23 mouse cellular contexts compared by ENCODE assay signal in genomic region chr3:152160607-152161006, GRCm38 (mm10). TPM values are rescaled to one million over a fixed set of nuclear protein-coding genes. Genes with fewer than 3 reads are reported as not detected.
DNase-seq lines count a peak whose midpoint lies in the region; ATAC-seq and TF ChIP-seq lines count a peak whose summit lies in the region.
"Had no signal": no experiment of that assay in that cellular context is flagged by ENCODE, and none has a peak within 500 bp of the region (broad histone marks: within the 10 kb centered on the region; RNA-seq: fewer than 3 reads in every experiment).

No protein-coding gene starts in this region.

- H3K9ac ChIP-seq in heart, embryonic 12.5 days = no peak overlapping the region
- no peak overlapping the region for H3K9ac ChIP-seq in lung, postnatal 0 days (replicated peaks; ENCODE audit: low read depth)
- H3K9ac ChIP-seq: forebrain, embryonic 13.5 days; hindbrain, embryonic 12.5 days; lung, embryonic 14.5 days; stomach, embryonic 15.5 days had no signal

- no peak for TF ChIP-seq EP300 in lung, postnatal 0 days (IDR thresholded peaks at IDR 0.05)

- H3K36me3 ChIP-seq in heart, embryonic 12.5 days = no peaks in the 10 kb centered on the region
- no peaks in the 10 kb centered on the region for H3K36me3 ChIP-seq in lung, postnatal 0 days (ENCODE audit: insufficient read depth, low read length)
- H3K36me3 ChIP-seq: embryonic facial prominence, embryonic 10.5 days; G1E; hindbrain, embryonic 12.5 days; stomach, embryonic 15.5 days had no signal

- 63% methylated on average over 4 of the region's 4 CpGs for WGBS in heart, embryonic 12.5 days
- 40% methylated on average over 4 of the region's 4 CpGs for WGBS in lung, postnatal 0 days

- no peak overlapping the region for H3K27ac ChIP-seq in heart, embryonic 12.5 days (ENCODE audit: poor library complexity, severe bottlenecking)
- H3K27ac ChIP-seq in lung, postnatal 0 days (ENCODE audit: low read length) = peak overlapping the region; percentile 11; the same call in 1 of the 2 replicates
- H3K27ac ChIP-seq: embryonic facial prominence, embryonic 10.5 days; forebrain, embryonic 13.5 days; hindbrain, embryonic 12.5 days; stomach, embryonic 15.5 days had no signal

- ATAC-seq in heart, embryonic 12.5 days (ENCODE audit: insufficient number of reproducible peaks, low FRiP score) = no peak
- ATAC-seq in lung, postnatal 0 days = peak; percentile 58
- ATAC-seq in erythroid progenitor cell, adult 5-6 weeks (replicated peaks; ENCODE audit: low FRiP score, poor library complexity, severe bottlenecking) = peak; percentile 65
- 0 out of 2 replicates have a peak, but pooled peaks have one; percentile 33 for ATAC-seq in megakaryocyte progenitor cell, adult 5-6 weeks (replicated peaks; ENCODE audit: poor library complexity)
- ATAC-seq: activated CD4-positive, CD25-positive, alpha-beta regulatory T cell, adult 4 months; CD4-positive, CD25-positive, alpha-beta regulatory T cell, adult 4 months; forebrain, embryonic 13.5 days had no signal

- no peaks in the 10 kb centered on the region for H3K9me3 ChIP-seq in heart, embryonic 12.5 days (replicated peaks)
- no peaks in the 10 kb centered on the region for H3K9me3 ChIP-seq in lung, postnatal 0 days (ENCODE audit: low read length)
- H3K9me3 ChIP-seq: embryonic facial prominence, embryonic 10.5 days; forebrain, embryonic 13.5 days; G1E; hindbrain, embryonic 12.5 days; stomach, embryonic 15.5 days had no signal

- H3K4me1 ChIP-seq in heart, embryonic 12.5 days (replicated peaks) = peaks cover 22% of the 10 kb centered on the region
- H3K4me1 ChIP-seq in lung, postnatal 0 days (ENCODE audit: insufficient read depth, low read depth, low read length) = no peaks in the 10 kb centered on the region; the same call in 1 of the 2 replicates

- H3K27me3 ChIP-seq in heart, embryonic 12.5 days (replicated peaks) = no peaks in the 10 kb centered on the region
- 0 out of 2 replicates have a peak, but pooled peaks cover 3% of the 10 kb centered on the region for H3K27me3 ChIP-seq in lung, postnatal 0 days (replicated peaks; ENCODE audit: insufficient read depth, low read length)
- H3K27me3 ChIP-seq: stomach, embryonic 15.5 days had no signal

- H3K4me3 ChIP-seq in heart, embryonic 12.5 days = no peak overlapping the region
- no peak overlapping the region for H3K4me3 ChIP-seq in lung, postnatal 0 days (ENCODE audit: low read depth, low read length)
- H3K4me3 ChIP-seq: embryonic facial prominence, embryonic 10.5 days; forebrain, embryonic 13.5 days; hindbrain, embryonic 12.5 days; myocyte; stomach, embryonic 15.5 days had no signal

- TF ChIP-seq CTCF in lung, postnatal 0 days (IDR thresholded peaks at IDR 0.05) = no peak

- H3K4me2 ChIP-seq in heart, embryonic 12.5 days = no peak overlapping the region
- H3K4me2 ChIP-seq in lung, postnatal 0 days (replicated peaks; ENCODE audit: low read depth, low read length) = no peak overlapping the region
- H3K4me2 ChIP-seq: forebrain, embryonic 13.5 days; heart, embryonic 11.5 days; hindbrain, embryonic 12.5 days; lung, embryonic 14.5 days; stomach, embryonic 15.5 days had no signal

- DNase-seq in heart, adult 11 months = peak; percentile 50
- peak; percentile 21 for DNase-seq in lung, postnatal 0 days (ENCODE audit: low spot score)
- DNase-seq in lung, postnatal 4 days = no peak
- DNase-seq in right cerebral cortex, postnatal 36 days (ENCODE audit: low spot score in 2 of 2) = no peak
- DNase-seq in adrenal gland, adult 2 months = no peak
- DNase-seq: cerebellum, adult 8-10 months; gastrocnemius, postnatal 36 days; heart, postnatal 14 days; lung, embryonic 14.5 days; midbrain, embryonic 14.5 days; thymus, postnatal 25 days had no signal

RNA-seq across cellular contexts. Expression of gene Gipc2, which starts 5.4 kb away (rescaled TPM):
- polyA plus RNA-seq in heart, embryonic 12.5 days (2016; fragmentation: Nextera tagmentation; extraction: Ambion mirVana) = 1.3 and 4.5 TPM in 2 replicates
- polyA plus RNA-seq in lung, postnatal 0 days (2015; fragmentation: Nextera tagmentation; extraction: Ambion mirVana) = 86.3 and 107 TPM in 2 replicates
- total RNA-seq in erythroid progenitor cell, adult 5-6 weeks (2015; ENCODE audit: low replicate concordance) = not detected in 2 replicates
- total RNA-seq in erythroid progenitor cell, adult 5-6 weeks (2017; ENCODE audit: low replicate concordance) = not detected in 2 replicates
- 0.22 TPM in 1 of 2 replicates, not detected in the other for total RNA-seq in megakaryocyte progenitor cell, adult 5-6 weeks (2015)
- not detected in 2 replicates for total RNA-seq in megakaryocyte progenitor cell, adult 5-6 weeks (2017)
- total RNA-seq in adrenal gland, adult 2 months (2021) = 1 to 10 TPM in 1 of 2 experiments, under 1 TPM in 1; 0.52 to 1.1 TPM
- 0.11 and 0.20 TPM in 2 replicates for polyA plus RNA-seq in adrenal gland, adult 2 months (2012; rRNA removed)
- polyA plus RNA-seq: activated CD4-positive, CD25-positive, alpha-beta regulatory T cell, adult 4 months; CD4-positive, CD25-positive, alpha-beta regulatory T cell, adult 4 months; G1E had no signal

RNA-seq across cellular contexts. Expression of gene Dnajb4, which starts 49.5 kb away (rescaled TPM):
- 53.0 and 56.3 TPM in 2 replicates for polyA plus RNA-seq in heart, embryonic 12.5 days (2016; fragmentation: Nextera tagmentation; extraction: Ambion mirVana)
- 54.0 and 58.7 TPM in 2 replicates for polyA plus RNA-seq in lung, postnatal 0 days (2015; fragmentation: Nextera tagmentation; extraction: Ambion mirVana)
- total RNA-seq in erythroid progenitor cell, adult 5-6 weeks (2015; ENCODE audit: low replicate concordance) = 106 and 107 TPM in 2 replicates
- 101 and 164 TPM in 2 replicates for total RNA-seq in erythroid progenitor cell, adult 5-6 weeks (2017; ENCODE audit: low replicate concordance)
- 37.8 and 37.9 TPM in 2 replicates for total RNA-seq in megakaryocyte progenitor cell, adult 5-6 weeks (2015)
- 39.3 and 43.5 TPM in 2 replicates for total RNA-seq in megakaryocyte progenitor cell, adult 5-6 weeks (2017)
- total RNA-seq in adrenal gland, adult 2 months (2021) = 10 to 100 TPM; 44.1 to 63.9 TPM
- polyA plus RNA-seq in adrenal gland, adult 2 months (2012; rRNA removed) = 4.1 and 4.4 TPM in 2 replicates

RNA-seq across cellular contexts. Expression of gene Fubp1, which starts 49.6 kb away (rescaled TPM):
- 142 and 146 TPM in 2 replicates for polyA plus RNA-seq in heart, embryonic 12.5 days (2016; fragmentation: Nextera tagmentation; extraction: Ambion mirVana)
- polyA plus RNA-seq in lung, postnatal 0 days (2015; fragmentation: Nextera tagmentation; extraction: Ambion mirVana) = 74.9 and 95.5 TPM in 2 replicates
- total RNA-seq in erythroid progenitor cell, adult 5-6 weeks (2015; ENCODE audit: low replicate concordance) = 152 and 157 TPM in 2 replicates
- total RNA-seq in erythroid progenitor cell, adult 5-6 weeks (2017; ENCODE audit: low replicate concordance) = 169 and 197 TPM in 2 replicates
- 149 and 188 TPM in 2 replicates for total RNA-seq in megakaryocyte progenitor cell, adult 5-6 weeks (2015)
- 204 and 275 TPM in 2 replicates for total RNA-seq in megakaryocyte progenitor cell, adult 5-6 weeks (2017)
- 100 to 1,000 TPM; 118 to 137 TPM for total RNA-seq in adrenal gland, adult 2 months (2021)
- polyA plus RNA-seq in adrenal gland, adult 2 months (2012; rRNA removed) = 71.8 and 97.5 TPM in 2 replicates

Comparison
In these comparisons a context has a peak if more than half of its experiments do, and no peak if none do; other contexts are left out.
1. DNase-seq: peak in heart, adult 11 months (single experiment) and lung, postnatal 0 days (single experiment); none in lung, postnatal 4 days (0 of 2), right cerebral cortex, postnatal 36 days (0 of 2) and adrenal gland, adult 2 months (single experiment).